Mouse (Mus musculus) hindbrain, embryonic 16.5 days (tissue): ENCODE results near the gene Fam19a1. TPM values are rescaled to one million over a fixed set of nuclear protein-coding genes. Genes with fewer than 3 reads are reported as not detected.

Experiments used
- ATAC-seq: fragments of 200-750 bp; cut with Nextera tagmentation; 2 replicates; pipeline ENCODE4 v1.8.0; 2017; ENCODE audit warnings: moderate TSS enrichment, moderate library complexity
- H3K27ac ChIP-seq: fragments of 300-500 bp; sonication (generic); 2 replicates; pipeline ENCODE4 v1.5.1; 2014; ENCODE audit warnings: low read depth, mild to moderate bottlenecking, control low read depth, low read length, moderate library complexity
- H3K27me3 ChIP-seq: fragments of 300-500 bp; sonication (generic); replicated peaks from 2 replicates; pipeline ENCODE4 v1.6.1; 2014; ENCODE audit warnings: low read length; ENCODE audit not compliant: control insufficient read depth, insufficient read depth
- H3K36me3 ChIP-seq: fragments of 300-500 bp; sonication (generic); 2 replicates; pipeline ENCODE4 v1.6.1; 2014; ENCODE audit warnings: mild to moderate bottlenecking, low read length, moderate library complexity, mixed read lengths; ENCODE audit not compliant: control insufficient read depth, insufficient read depth
- H3K4me1 ChIP-seq: fragments of 300-500 bp; sonication (generic); 2 replicates; pipeline ENCODE4 v1.6.1; 2014; ENCODE audit warnings: low read depth, low read length; ENCODE audit not compliant: control insufficient read depth, insufficient read depth
- H3K4me2 ChIP-seq: fragments of 300-500 bp; sonication (generic); 2 replicates; pipeline ENCODE4 v1.6.1; 2014; ENCODE audit warnings: mild to moderate bottlenecking, low read length, control low read depth, moderate library complexity
- H3K4me3 ChIP-seq: fragments of 300-500 bp; sonication (generic); 2 replicates; pipeline ENCODE4 v1.5.1; 2014; ENCODE audit warnings: mild to moderate bottlenecking, low read length, control low read depth, moderate library complexity
- H3K9ac ChIP-seq: fragments of 300-500 bp; sonication (generic); 2 replicates; pipeline ENCODE4 v1.6.1; 2014; ENCODE audit warnings: low read depth, mild to moderate bottlenecking, control low read depth, low read length, moderate library complexity
- H3K9me3 ChIP-seq: fragments of 300-500 bp; sonication (generic); 2 replicates; pipeline ENCODE4 v1.6.1; 2014; ENCODE audit warnings: mild to moderate bottlenecking, low read length, moderate library complexity; ENCODE audit not compliant: control insufficient read depth
- WGBS: fragments of 180-500 bp; shearing (Covaris S2); extraction: QIAGEN DNeasy Blood & Tissue Kit; methylation state at CpG from one replicate; pipeline ENCODE4 v1.1.7; 2014; 5-methylcytosine and 5-hydroxymethylcytosine counted together
- polyA plus RNA-seq: library from polyadenylated mRNA; unstranded; fragments of >200 nt; fragmentation: Nextera tagmentation; extraction: Ambion mirVana; gene quantifications from 2 replicates; pipeline ENCODE4 v1.2.1, GENCODE M21; 2015

The Fam19a1 gene
- polyA plus RNA-seq, 1 experiment from 2014 or later = 24.8 TPM

- Histone ChIP-seq H3K4me1 (no peaks in the 10 kb centered on the region), H3K4me2 (no peak overlapping the region), H3K36me3 (no peaks in the 10 kb centered on the region), H3K27me3 (no peaks in the 10 kb centered on the region), H3K9ac (no peak overlapping the region), H3K9me3 (no peaks in the 10 kb centered on the region), H3K4me3 (no peak overlapping the region), H3K27ac (no peak overlapping the region)
- WGBS = 68% methylated on average over 3 of the region's 3 CpGs
- no peak for ATAC-seq
Observed at GRCm38 (mm10) chr6:96632243-96632642, 519.3 kb downstream of the Fam19a1 start.

GRCm38 (mm10) chr6:96635663-96636062 lies 522.7 kb downstream of the Fam19a1 start:
- Histone ChIP-seq H3K9me3 (no peaks in the 10 kb centered on the region), H3K27me3 (no peaks in the 10 kb centered on the region), H3K36me3 (no peaks in the 10 kb centered on the region), H3K9ac (no peak overlapping the region), H3K27ac (no peak overlapping the region), H3K4me1 (no peaks in the 10 kb centered on the region), H3K4me2 (no peak overlapping the region), H3K4me3 (no peak overlapping the region)
- ATAC-seq = no peak
- 87% methylated on average over 2 of the region's 2 CpGs for WGBS

- no peak for ATAC-seq
- Histone ChIP-seq H3K9me3 (no peaks in the 10 kb centered on the region), H3K27me3 (no peaks in the 10 kb centered on the region), H3K4me3 (no peak overlapping the region), H3K4me2 (no peak overlapping the region), H3K36me3 (no peaks in the 10 kb centered on the region), H3K9ac (no peak overlapping the region), H3K27ac (no peak overlapping the region), H3K4me1 (no peaks in the 10 kb centered on the region)
- WGBS = 87% methylated on average over 2 of the region's 2 CpGs
Observed at GRCm38 (mm10) chr6:96648742-96649141, 535.8 kb downstream of the Fam19a1 start.

GRCm38 (mm10) chr6:96649267-96649666 lies 536.3 kb downstream of the Fam19a1 start:
- 91% methylated on average over 5 of the region's 5 CpGs for WGBS
- Histone ChIP-seq H3K27me3 (no peaks in the 10 kb centered on the region), H3K4me3 (no peak overlapping the region), H3K27ac (no peak overlapping the region), H3K9ac (no peak overlapping the region), H3K9me3 (no peaks in the 10 kb centered on the region), H3K36me3 (no peaks in the 10 kb centered on the region), H3K4me2 (no peak overlapping the region), H3K4me1 (no peaks in the 10 kb centered on the region)
- no peak for ATAC-seq

GRCm38 (mm10) chr6:96666311-96666710 lies 553.4 kb downstream of the Fam19a1 start:
- no peak overlapping the region for H3K4me2 ChIP-seq
- no peaks in the 10 kb centered on the region for H3K4me1 ChIP-seq
- no peak overlapping the region for H3K4me3 ChIP-seq
- H3K36me3 ChIP-seq = no peaks in the 10 kb centered on the region
- WGBS = 92% methylated on average over 1 of the region's 1 CpGs
- no peak for ATAC-seq
- H3K27ac ChIP-seq = no peak overlapping the region
- H3K9ac ChIP-seq = no peak overlapping the region
- H3K27me3 ChIP-seq = no peaks in the 10 kb centered on the region
- H3K9me3 ChIP-seq = no peaks in the 10 kb centered on the region

- no peaks in the 10 kb centered on the region for H3K4me1 ChIP-seq
- no peaks in the 10 kb centered on the region for H3K27me3 ChIP-seq
- no peak overlapping the region for H3K9ac ChIP-seq
- H3K36me3 ChIP-seq = no peaks in the 10 kb centered on the region
- H3K27ac ChIP-seq = no peak overlapping the region
- ATAC-seq = no peak
- no peaks in the 10 kb centered on the region for H3K9me3 ChIP-seq
- H3K4me2 ChIP-seq = no peak overlapping the region
- 83% methylated on average over 3 of the region's 3 CpGs for WGBS
- no peak overlapping the region for H3K4me3 ChIP-seq
Observed at GRCm38 (mm10) chr6:96677813-96678212, 564.9 kb downstream of the Fam19a1 start.

Other genes starting within 250 kb of the Fam19a1 start
- gene 1700123L14Rik, start 53.1 kb downstream of the Fam19a1 start, polyA plus RNA-seq = 0.09 TPM in 1 of 2 replicates, not detected in the other